Mouse (Mus musculus): ENCODE results near the gene Washc1. TPM values are rescaled to one million over a fixed set of nuclear protein-coding genes. Genes with fewer than 3 reads are reported as not detected.
A peak's percentile ranks its signal among the peaks of the same experiment; 100 is the strongest.
"Not testable (repeated sequence)": the region's sequence is repeated elsewhere in the genome, so short reads cannot be mapped to it uniquely, and the experiment has no call there.

The Washc1 gene
- polyA plus RNA-seq (2012; rRNA removed): 11.6 and 32.3 TPM in 2 replicates

- H3K27ac ChIP-seq (ENCODE audit: insufficient read depth, low read depth, low read length): peak within 1 kb of the TSS; percentile 56
- under 1% methylated on average over 40 of the region's 41 CpGs for WGBS
- peak within 1 kb of the TSS; percentile 99 for H3K4me3 ChIP-seq (ENCODE audit: low read depth, low read length)
- H3K27me3 ChIP-seq (ENCODE audit: control insufficient read depth, insufficient read depth, low read length): no peaks in the 10 kb centered on the region
- H3K4me1 ChIP-seq (ENCODE audit: control insufficient read depth, insufficient read depth, insufficient read length, low read length): peaks cover 5% of the 10 kb centered on the region; the same call in 1 of the 2 replicates
- H3K36me3 ChIP-seq (ENCODE audit: control insufficient read depth, insufficient read depth, low read length): peaks cover 26% of the 10 kb centered on the region
- TF ChIP-seq CTCF (IDR thresholded peaks at IDR 0.05; ENCODE audit: extremely low read depth, insufficient read length, insufficient replicate concordance, low read depth, low read length): no peak
- peak; percentile 47; the same call in 1 of the 2 replicates for TF ChIP-seq POLR2A (IDR thresholded peaks at IDR 0.05; ENCODE audit: low read depth, low read length)
These were observed at the start of gene Washc1 for GRCm38 (mm10) chr17:66111402-66111959. Washc1 (plus strand) TSS chr17:66111545.

- no peak overlapping the region for H3K27ac ChIP-seq (ENCODE audit: insufficient read depth, low read depth, low read length)
- no peak overlapping the region for H3K4me3 ChIP-seq (ENCODE audit: low read depth, low read length)
- H3K4me1 ChIP-seq (ENCODE audit: control insufficient read depth, insufficient read depth, insufficient read length, low read length): no peaks in the 10 kb centered on the region
- H3K27me3 ChIP-seq (ENCODE audit: control insufficient read depth, insufficient read depth, low read length): no peaks in the 10 kb centered on the region
- TF ChIP-seq CTCF (IDR thresholded peaks at IDR 0.05; ENCODE audit: extremely low read depth, insufficient read length, insufficient replicate concordance, low read depth, low read length): no peak
- TF ChIP-seq POLR2A (IDR thresholded peaks at IDR 0.05; ENCODE audit: low read depth, low read length): no peak
- no peaks in the 10 kb centered on the region for H3K36me3 ChIP-seq (ENCODE audit: control insufficient read depth, insufficient read depth, low read length)
- 84% methylated on average over 4 of the region's 4 CpGs for whole genome bisulfite sequencing
These were observed 46.2 kb upstream of the Washc1 start for GRCm38 (mm10) chr17:66065115-66065514.

- H3K27me3 ChIP-seq (ENCODE audit: control insufficient read depth, insufficient read depth, low read length): not testable (repeated sequence)
- 95% methylated on average over 2 of the region's 2 CpGs for WGBS
These were observed 42.3 kb upstream of the Washc1 start for GRCm38 (mm10) chr17:66069036-66069435.

GRCm38 (mm10) chr17:66073971-66074370 lies 37.4 kb upstream of the Washc1 start:
- 87% methylated on average over 7 of the region's 7 CpGs for WGBS
- TF ChIP-seq CTCF (IDR thresholded peaks at IDR 0.05; ENCODE audit: extremely low read depth, insufficient read length, insufficient replicate concordance, low read depth, low read length): no peak
- TF ChIP-seq POLR2A (IDR thresholded peaks at IDR 0.05; ENCODE audit: low read depth, low read length): no peak

More at GRCm38 (mm10) chr17:66069036-66069435, 42.3 kb upstream of the Washc1 start:
- H3K4me3 ChIP-seq (ENCODE audit: low read depth, low read length); H3K36me3 ChIP-seq (ENCODE audit: control insufficient read depth, insufficient read depth, low read length); H3K27ac ChIP-seq (ENCODE audit: insufficient read depth, low read depth, low read length); H3K4me1 ChIP-seq (ENCODE audit: control insufficient read depth, insufficient read depth, insufficient read length, low read length): not testable (repeated sequence)

GRCm38 (mm10) chr17:66075827-66076173 lies 35.5 kb upstream of the Washc1 start:
- TF ChIP-seq POLR2A (IDR thresholded peaks at IDR 0.05; ENCODE audit: low read depth, low read length) (no peak), CTCF (IDR thresholded peaks at IDR 0.05; ENCODE audit: extremely low read depth, insufficient read length, insufficient replicate concordance, low read depth, low read length) (no peak)
- peak overlapping the region; percentile 96 for H3K27ac ChIP-seq (ENCODE audit: insufficient read depth, low read depth, low read length)
- WGBS: 1% methylated on average over 12 of the region's 12 CpGs

More at GRCm38 (mm10) chr17:66073971-66074370, 37.4 kb upstream of the Washc1 start:
- no peaks in the 10 kb centered on the region for H3K27me3 ChIP-seq (ENCODE audit: control insufficient read depth, insufficient read depth, low read length)
- H3K27ac ChIP-seq (ENCODE audit: insufficient read depth, low read depth, low read length): no peak overlapping the region
- no peaks in the 10 kb centered on the region; the same call in 1 of the 2 replicates for H3K4me1 ChIP-seq (ENCODE audit: control insufficient read depth, insufficient read depth, insufficient read length, low read length)
- no peaks in the 10 kb centered on the region for H3K36me3 ChIP-seq (ENCODE audit: control insufficient read depth, insufficient read depth, low read length)
- no peak overlapping the region for H3K4me3 ChIP-seq (ENCODE audit: low read depth, low read length)

GRCm38 (mm10) chr17:66076174-66076927 lies 35.0 kb upstream of the Washc1 start:
- TF ChIP-seq CTCF (IDR thresholded peaks at IDR 0.05; ENCODE audit: extremely low read depth, insufficient read length, insufficient replicate concordance, low read depth, low read length): no peak
- no peak for TF ChIP-seq POLR2A (IDR thresholded peaks at IDR 0.05; ENCODE audit: low read depth, low read length)
- peaks cover 15% of the 10 kb centered on the region for H3K36me3 ChIP-seq (ENCODE audit: control insufficient read depth, insufficient read depth, low read length)
- H3K4me1 ChIP-seq (ENCODE audit: control insufficient read depth, insufficient read depth, insufficient read length, low read length): no peaks in the 10 kb centered on the region; the same call in 1 of the 2 replicates
- H3K27me3 ChIP-seq (ENCODE audit: control insufficient read depth, insufficient read depth, low read length): no peaks in the 10 kb centered on the region
- H3K27ac ChIP-seq (ENCODE audit: insufficient read depth, low read depth, low read length): peak overlapping the region; percentile 96
- WGBS: under 1% methylated on average over 95 of the region's 95 CpGs
- H3K4me3 ChIP-seq (ENCODE audit: low read depth, low read length): peak overlapping the region; percentile 91

More at GRCm38 (mm10) chr17:66075827-66076173, 35.5 kb upstream of the Washc1 start:
- no peaks in the 10 kb centered on the region for H3K27me3 ChIP-seq (ENCODE audit: control insufficient read depth, insufficient read depth, low read length)
- H3K4me1 ChIP-seq (ENCODE audit: control insufficient read depth, insufficient read depth, insufficient read length, low read length): no peaks in the 10 kb centered on the region; the same call in 1 of the 2 replicates
- H3K4me3 ChIP-seq (ENCODE audit: low read depth, low read length): peak overlapping the region; percentile 91
- peaks cover 11% of the 10 kb centered on the region for H3K36me3 ChIP-seq (ENCODE audit: control insufficient read depth, insufficient read depth, low read length)

GRCm38 (mm10) chr17:66076934-66077333 lies 34.4 kb upstream of the Washc1 start, which contains the start of gene Ankrd12:
Ankrd12 (minus strand) TSS chr17:66077089.
- Histone ChIP-seq H3K27me3 (ENCODE audit: control insufficient read depth, insufficient read depth, low read length) (no peaks in the 10 kb centered on the region), H3K4me1 (ENCODE audit: control insufficient read depth, insufficient read depth, insufficient read length, low read length) (no peaks in the 10 kb centered on the region; the same call in 1 of the 2 replicates)

More at GRCm38 (mm10) chr17:66076934-66077333, 34.4 kb upstream of the Washc1 start, which contains the start of gene Ankrd12:
- under 1% methylated on average over 53 of the region's 53 CpGs for WGBS
- H3K36me3 ChIP-seq (ENCODE audit: control insufficient read depth, insufficient read depth, low read length): peaks cover 16% of the 10 kb centered on the region
- peak within 1 kb of the TSS; percentile 96 for H3K27ac ChIP-seq (ENCODE audit: insufficient read depth, low read depth, low read length)
- peak; percentile 80 for TF ChIP-seq POLR2A (IDR thresholded peaks at IDR 0.05; ENCODE audit: low read depth, low read length)
- TF ChIP-seq CTCF (IDR thresholded peaks at IDR 0.05; ENCODE audit: extremely low read depth, insufficient read length, insufficient replicate concordance, low read depth, low read length): no peak
- peak within 1 kb of the TSS; percentile 91 for H3K4me3 ChIP-seq (ENCODE audit: low read depth, low read length)

All from small intestine, adult 2 months (tissue).